Mouse (Mus musculus): ENCODE results near the gene Zfp213. TPM values are rescaled to one million over a fixed set of nuclear protein-coding genes. Genes with fewer than 3 reads are reported as not detected.
"Not testable (repeated sequence)": the region's sequence is repeated elsewhere in the genome, so short reads cannot be mapped to it uniquely, and the experiment has no call there.

Zfp213 gene
- polyA plus RNA-seq, 1 experiment from 2014 or later: 19.1 TPM

GRCm38 (mm10) chr17:23600641-23601622 lies 36.9 kb upstream of the Zfp213 start, which contains the start of gene Zscan10:
Gene Zscan10 (plus strand): TSS chr17:23600856.
- Histone ChIP-seq H3K9me3 (ENCODE audit: control insufficient read depth, low read length) (no peaks in the 10 kb centered on the region), H3K36me3 (ENCODE audit: control insufficient read depth, insufficient read depth) (no peaks in the 10 kb centered on the region), H3K27me3 (replicated peaks; ENCODE audit: control insufficient read depth, insufficient read depth, low read length) (no peaks in the 10 kb centered on the region), H3K4me3 (replicated peaks; ENCODE audit: low read length) (no peak within 1 kb of the TSS), H3K27ac (ENCODE audit: low read length) (no peak within 1 kb of the TSS), H3K9ac (replicated peaks; ENCODE audit: low read depth, low read length) (no peak within 1 kb of the TSS), H3K4me2 (ENCODE audit: low read length) (peak within 1 kb of the TSS; percentile 77), H3K4me1 (replicated peaks; ENCODE audit: control insufficient read depth, insufficient read depth, low read length) (peaks cover 10% of the 10 kb centered on the region)
- ATAC-seq: no peak
- WGBS: 29% methylated on average over 15 of the region's 15 CpGs

GRCm38 (mm10) chr17:23599605-23600063 lies 35.6 kb upstream of the Zfp213 start:
- WGBS: 43% methylated on average over 7 of the region's 7 CpGs
- H3K27ac ChIP-seq (ENCODE audit: low read length): no peak overlapping the region; the same call in 1 of the 2 replicates
- peak overlapping the region; percentile 77 for H3K4me2 ChIP-seq (ENCODE audit: low read length)
- H3K9ac ChIP-seq (replicated peaks; ENCODE audit: low read depth, low read length): peak overlapping the region; percentile 55
- no peak for ATAC-seq
- H3K4me1 ChIP-seq (replicated peaks; ENCODE audit: control insufficient read depth, insufficient read depth, low read length): peaks cover 10% of the 10 kb centered on the region
- H3K27me3 ChIP-seq (replicated peaks; ENCODE audit: control insufficient read depth, insufficient read depth, low read length): no peaks in the 10 kb centered on the region
- H3K9me3 ChIP-seq (ENCODE audit: control insufficient read depth, low read length): no peaks in the 10 kb centered on the region
- H3K4me3 ChIP-seq (replicated peaks; ENCODE audit: low read length): peak overlapping the region; percentile 53
- no peaks in the 10 kb centered on the region for H3K36me3 ChIP-seq (ENCODE audit: control insufficient read depth, insufficient read depth)

- no peaks in the 10 kb centered on the region for H3K36me3 ChIP-seq (ENCODE audit: control insufficient read depth, insufficient read depth)
- WGBS: 7% methylated on average over 31 of the region's 31 CpGs
- H3K9ac ChIP-seq (replicated peaks; ENCODE audit: low read depth, low read length): peak within 1 kb of the TSS; percentile 55
- H3K27me3 ChIP-seq (replicated peaks; ENCODE audit: control insufficient read depth, insufficient read depth, low read length): no peaks in the 10 kb centered on the region
- H3K4me1 ChIP-seq (replicated peaks; ENCODE audit: control insufficient read depth, insufficient read depth, low read length): peaks cover 10% of the 10 kb centered on the region
- peak within 1 kb of the TSS; percentile 77 for H3K4me2 ChIP-seq (ENCODE audit: low read length)
- peak within 1 kb of the TSS; percentile 35; the same call in 1 of the 2 replicates for H3K27ac ChIP-seq (ENCODE audit: low read length)
- peak; percentile 95 for ATAC-seq
- H3K9me3 ChIP-seq (ENCODE audit: control insufficient read depth, low read length): no peaks in the 10 kb centered on the region
- peak within 1 kb of the TSS; percentile 53 for H3K4me3 ChIP-seq (replicated peaks; ENCODE audit: low read length)
Observed at GRCm38 (mm10) chr17:23598582-23599552, 34.8 kb upstream of the Zfp213 start, which contains the start of gene Zfp13. Gene Zfp13 (minus strand): TSS chr17:23599487.

GRCm38 (mm10) chr17:23595139-23595538 lies 31.1 kb upstream of the Zfp213 start:
- not testable (repeated sequence) for H3K27ac ChIP-seq (ENCODE audit: low read length); H3K27me3 ChIP-seq (replicated peaks; ENCODE audit: control insufficient read depth, insufficient read depth, low read length); H3K4me2 ChIP-seq (ENCODE audit: low read length); H3K36me3 ChIP-seq (ENCODE audit: control insufficient read depth, insufficient read depth); ATAC-seq; H3K9me3 ChIP-seq (ENCODE audit: control insufficient read depth, low read length); H3K9ac ChIP-seq (replicated peaks; ENCODE audit: low read depth, low read length); H3K4me3 ChIP-seq (replicated peaks; ENCODE audit: low read length)
- WGBS: 74% methylated on average over 4 of the region's 4 CpGs
- H3K4me1 ChIP-seq (replicated peaks; ENCODE audit: control insufficient read depth, insufficient read depth, low read length): peaks cover 21% of the 10 kb centered on the region

DNA sequence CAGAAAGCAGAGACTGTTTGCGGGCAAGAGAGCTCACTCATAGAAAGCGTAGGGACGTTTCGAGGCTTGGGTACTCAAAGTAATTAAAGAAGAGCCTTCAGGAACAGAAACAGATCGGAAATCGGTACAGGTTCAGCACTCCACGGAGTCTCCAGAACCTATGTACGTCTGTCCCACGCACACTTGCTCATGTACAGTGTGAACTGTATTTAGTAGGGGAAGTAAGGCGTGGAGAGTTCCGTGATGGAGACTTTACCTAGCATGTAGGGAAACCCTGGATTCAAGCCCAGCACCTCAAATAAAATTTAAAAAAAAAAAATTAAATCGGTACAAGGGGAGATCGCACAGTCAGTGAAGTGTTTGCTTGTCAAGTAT lies 28.9 kb upstream of the Zfp213 start:
- WGBS: 9% methylated on average over 13 of the region's 13 CpGs
- H3K4me1 ChIP-seq (replicated peaks; ENCODE audit: control insufficient read depth, insufficient read depth, low read length): peaks cover 11% of the 10 kb centered on the region
- H3K4me3 ChIP-seq (replicated peaks; ENCODE audit: low read length): peak overlapping the region; percentile 54
- H3K4me2 ChIP-seq (ENCODE audit: low read length): peak overlapping the region; percentile 82
- ATAC-seq: peak; percentile 75
- no peaks in the 10 kb centered on the region for H3K27me3 ChIP-seq (replicated peaks; ENCODE audit: control insufficient read depth, insufficient read depth, low read length)
- H3K9me3 ChIP-seq (ENCODE audit: control insufficient read depth, low read length): no peaks in the 10 kb centered on the region
- H3K9ac ChIP-seq (replicated peaks; ENCODE audit: low read depth, low read length): peak overlapping the region; percentile 68
- peak overlapping the region; percentile 77 for H3K27ac ChIP-seq (ENCODE audit: low read length)
- no peaks in the 10 kb centered on the region for H3K36me3 ChIP-seq (ENCODE audit: control insufficient read depth, insufficient read depth)

DNA sequence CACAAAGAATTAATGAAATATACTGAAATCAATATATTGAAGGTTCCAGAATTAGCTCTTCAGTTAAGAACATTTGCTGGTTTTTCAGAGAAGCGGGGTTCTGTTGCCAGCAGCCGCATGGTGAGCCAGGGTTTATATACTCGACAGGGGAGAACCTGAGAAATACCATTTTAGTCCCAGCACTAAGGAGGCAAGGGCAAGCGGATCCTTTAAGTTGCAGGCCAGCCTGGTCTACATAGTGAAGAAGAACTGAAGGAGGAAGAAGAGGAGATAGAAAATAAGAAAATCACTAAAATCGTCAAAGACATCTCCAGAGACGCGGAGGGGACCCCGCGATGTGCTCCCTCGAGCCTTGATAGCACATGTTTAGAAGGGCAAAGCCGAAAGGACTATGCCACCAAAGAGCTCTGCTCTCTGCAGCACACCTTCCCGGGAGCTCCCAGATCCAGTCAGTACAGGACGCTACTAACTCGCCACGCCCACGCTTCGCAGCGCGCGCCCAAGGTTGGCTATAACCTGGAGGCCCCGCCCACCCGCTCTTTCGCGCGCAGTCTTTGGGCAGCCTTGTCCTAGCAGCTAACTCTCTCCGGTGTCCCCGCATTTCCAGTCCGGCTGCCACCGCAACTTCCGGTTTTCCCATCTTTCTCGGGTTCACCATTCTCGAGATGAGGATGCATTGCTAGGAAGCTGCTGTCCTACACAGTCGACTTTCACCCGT lies 28.3 kb upstream of the Zfp213 start:
- peak overlapping the region; percentile 82 for H3K4me2 ChIP-seq (ENCODE audit: low read length)
- peak; percentile 99 for ATAC-seq
- peak overlapping the region; percentile 77 for H3K27ac ChIP-seq (ENCODE audit: low read length)
- peak overlapping the region; percentile 54 for H3K4me3 ChIP-seq (replicated peaks; ENCODE audit: low read length)
- H3K27me3 ChIP-seq (replicated peaks; ENCODE audit: control insufficient read depth, insufficient read depth, low read length): no peaks in the 10 kb centered on the region
- peaks cover 11% of the 10 kb centered on the region for H3K4me1 ChIP-seq (replicated peaks; ENCODE audit: control insufficient read depth, insufficient read depth, low read length)
- H3K36me3 ChIP-seq (ENCODE audit: control insufficient read depth, insufficient read depth): no peaks in the 10 kb centered on the region
- H3K9me3 ChIP-seq (ENCODE audit: control insufficient read depth, low read length): no peaks in the 10 kb centered on the region
- H3K9ac ChIP-seq (replicated peaks; ENCODE audit: low read depth, low read length): peak overlapping the region; percentile 68
- WGBS: 6% methylated on average over 34 of the region's 34 CpGs

- Histone ChIP-seq H3K27me3 (replicated peaks; ENCODE audit: control insufficient read depth, insufficient read depth, low read length) (no peaks in the 10 kb centered on the region), H3K4me1 (replicated peaks; ENCODE audit: control insufficient read depth, insufficient read depth, low read length) (peaks cover 31% of the 10 kb centered on the region), H3K9ac (replicated peaks; ENCODE audit: low read depth, low read length) (no peak overlapping the region), H3K27ac (ENCODE audit: low read length) (no peak overlapping the region), H3K36me3 (ENCODE audit: control insufficient read depth, insufficient read depth) (no peaks in the 10 kb centered on the region), H3K4me3 (replicated peaks; ENCODE audit: low read length) (no peak overlapping the region), H3K9me3 (ENCODE audit: control insufficient read depth, low read length) (no peaks in the 10 kb centered on the region), H3K4me2 (ENCODE audit: low read length) (no peak overlapping the region)
- no peak for ATAC-seq
- 77% methylated on average over 2 of the region's 2 CpGs for WGBS
Observed at GRCm38 (mm10) chr17:23587253-23587652, 23.2 kb upstream of the Zfp213 start.

GRCm38 (mm10) chr17:23585721-23586491 lies 21.9 kb upstream of the Zfp213 start:
- Histone ChIP-seq H3K27me3 (replicated peaks; ENCODE audit: control insufficient read depth, insufficient read depth, low read length) (no peaks in the 10 kb centered on the region), H3K27ac (ENCODE audit: low read length) (0 out of 2 replicates have a peak overlapping the region, but pooled peaks have one; percentile 9), H3K4me2 (ENCODE audit: low read length) (peak overlapping the region; percentile 82), H3K9me3 (ENCODE audit: control insufficient read depth, low read length) (no peaks in the 10 kb centered on the region), H3K4me1 (replicated peaks; ENCODE audit: control insufficient read depth, insufficient read depth, low read length) (peaks cover 26% of the 10 kb centered on the region), H3K4me3 (replicated peaks; ENCODE audit: low read length) (peak overlapping the region; percentile 72), H3K9ac (replicated peaks; ENCODE audit: low read depth, low read length) (peak overlapping the region; percentile 85), H3K36me3 (ENCODE audit: control insufficient read depth, insufficient read depth) (no peaks in the 10 kb centered on the region)
- under 1% methylated on average over 22 of the region's 22 CpGs for WGBS
- ATAC-seq: peak; percentile 95
